Mouse (Mus musculus): ENCODE measurements at regions not wholly inside any gene's neighbourhood (a gene's known extent, or its start where the extent isn't known, plus 50 kb on each side); places are given as distances from the start of the nearest gene placed in this dataset.
A peak's percentile ranks its signal among the peaks of the same experiment; 100 is the strongest.

GRCm38 (mm10) chr16:8936446-8936845, 106.5 kb downstream of the 1810013L24Rik start:
- no peak overlapping the region for H3K4me3 ChIP-seq (ENCODE audit: low read depth, low read length)
- H3K36me3 ChIP-seq (ENCODE audit: insufficient read depth, low read length): no peaks in the 10 kb centered on the region
- no peaks in the 10 kb centered on the region for H3K4me1 ChIP-seq (ENCODE audit: insufficient read depth, low read length)
- no peak overlapping the region for H3K4me2 ChIP-seq (ENCODE audit: low read depth, low read length, poor library complexity, severe bottlenecking)
- DNase-seq (ENCODE audit: low spot score) (no peak), ATAC-seq (ENCODE audit: low FRiP score) (no peak)
- H3K9me3 ChIP-seq (ENCODE audit: low read length): no peaks in the 10 kb centered on the region
- TF ChIP-seq CTCF (IDR thresholded peaks at IDR 0.05): no peak
- no peak overlapping the region for H3K9ac ChIP-seq (replicated peaks; ENCODE audit: low read length, poor library complexity, severe bottlenecking)
- H3K27ac ChIP-seq (ENCODE audit: low read depth, low read length): no peak overlapping the region
- H3K27me3 ChIP-seq (ENCODE audit: insufficient read depth, low read length): no peaks in the 10 kb centered on the region

DNA sequence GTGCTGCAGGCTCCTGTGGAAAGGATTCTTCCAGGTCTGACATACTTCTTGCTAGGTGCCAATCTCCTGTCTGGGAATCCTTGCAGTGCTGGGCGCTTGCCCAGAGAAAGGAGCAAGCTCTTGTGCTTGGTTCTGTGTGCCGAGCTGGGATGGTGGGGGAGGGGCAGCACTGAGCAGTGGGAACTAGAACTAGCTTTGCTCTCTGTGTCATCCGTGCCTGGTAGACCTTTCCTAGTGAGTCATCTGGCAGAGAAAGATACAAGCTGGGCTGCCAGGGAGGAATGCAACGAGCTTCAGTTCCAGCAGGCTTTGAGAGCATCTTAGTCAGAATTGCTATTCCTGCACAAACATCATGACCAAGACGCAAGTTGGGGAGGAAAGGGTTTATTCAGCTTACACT, 108.6 kb downstream of the 1810013L24Rik start:
- Histone ChIP-seq H3K9ac (replicated peaks; ENCODE audit: low read length, poor library complexity, severe bottlenecking) (no peak overlapping the region), H3K4me1 (ENCODE audit: insufficient read depth, low read length) (no peaks in the 10 kb centered on the region), H3K4me3 (ENCODE audit: low read depth, low read length) (no peak overlapping the region), H3K9me3 (ENCODE audit: low read length) (no peaks in the 10 kb centered on the region), H3K27me3 (ENCODE audit: insufficient read depth, low read length) (no peaks in the 10 kb centered on the region), H3K4me2 (ENCODE audit: low read depth, low read length, poor library complexity, severe bottlenecking) (no peak overlapping the region), H3K27ac (ENCODE audit: low read depth, low read length) (no peak overlapping the region), H3K36me3 (ENCODE audit: insufficient read depth, low read length) (no peaks in the 10 kb centered on the region)
- 46% methylated on average over 5 of the region's 5 CpGs for WGBS
- DNase-seq (ENCODE audit: low spot score) (no peak), ATAC-seq (ENCODE audit: low FRiP score) (no peak)
- TF ChIP-seq CTCF (IDR thresholded peaks at IDR 0.05): no peak

DNA sequence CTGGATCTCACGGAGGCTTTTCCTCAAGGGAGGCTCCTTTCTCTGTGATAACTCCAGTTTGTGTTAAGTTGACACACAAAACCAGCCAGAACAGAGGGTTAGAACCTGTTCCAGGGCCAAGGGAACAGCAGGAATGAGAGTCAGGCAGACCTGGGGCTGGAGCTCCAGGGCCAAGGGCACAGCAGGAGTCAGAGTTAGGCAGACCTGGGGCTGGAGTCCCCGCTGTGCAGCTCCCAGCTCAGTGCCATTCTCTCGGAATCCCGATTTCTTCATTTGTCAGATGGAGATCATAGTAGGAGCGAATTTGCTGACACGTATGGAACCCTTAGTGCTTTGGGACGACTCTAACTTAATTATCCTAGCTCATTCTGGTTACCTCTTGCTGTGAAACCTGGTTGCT, 109.2 kb downstream of the 1810013L24Rik start:
- DNase-seq (ENCODE audit: low spot score) (no peak), ATAC-seq (ENCODE audit: low FRiP score) (no peak)
- Histone ChIP-seq H3K4me2 (ENCODE audit: low read depth, low read length, poor library complexity, severe bottlenecking) (no peak overlapping the region), H3K9ac (replicated peaks; ENCODE audit: low read length, poor library complexity, severe bottlenecking) (no peak overlapping the region), H3K9me3 (ENCODE audit: low read length) (no peaks in the 10 kb centered on the region), H3K4me1 (ENCODE audit: insufficient read depth, low read length) (no peaks in the 10 kb centered on the region), H3K4me3 (ENCODE audit: low read depth, low read length) (no peak overlapping the region), H3K27me3 (ENCODE audit: insufficient read depth, low read length) (no peaks in the 10 kb centered on the region), H3K36me3 (ENCODE audit: insufficient read depth, low read length) (no peaks in the 10 kb centered on the region), H3K27ac (ENCODE audit: low read depth, low read length) (no peak overlapping the region)
- 48% methylated on average over 7 of the region's 7 CpGs for WGBS
- no peak for TF ChIP-seq CTCF (IDR thresholded peaks at IDR 0.05)

DNA sequence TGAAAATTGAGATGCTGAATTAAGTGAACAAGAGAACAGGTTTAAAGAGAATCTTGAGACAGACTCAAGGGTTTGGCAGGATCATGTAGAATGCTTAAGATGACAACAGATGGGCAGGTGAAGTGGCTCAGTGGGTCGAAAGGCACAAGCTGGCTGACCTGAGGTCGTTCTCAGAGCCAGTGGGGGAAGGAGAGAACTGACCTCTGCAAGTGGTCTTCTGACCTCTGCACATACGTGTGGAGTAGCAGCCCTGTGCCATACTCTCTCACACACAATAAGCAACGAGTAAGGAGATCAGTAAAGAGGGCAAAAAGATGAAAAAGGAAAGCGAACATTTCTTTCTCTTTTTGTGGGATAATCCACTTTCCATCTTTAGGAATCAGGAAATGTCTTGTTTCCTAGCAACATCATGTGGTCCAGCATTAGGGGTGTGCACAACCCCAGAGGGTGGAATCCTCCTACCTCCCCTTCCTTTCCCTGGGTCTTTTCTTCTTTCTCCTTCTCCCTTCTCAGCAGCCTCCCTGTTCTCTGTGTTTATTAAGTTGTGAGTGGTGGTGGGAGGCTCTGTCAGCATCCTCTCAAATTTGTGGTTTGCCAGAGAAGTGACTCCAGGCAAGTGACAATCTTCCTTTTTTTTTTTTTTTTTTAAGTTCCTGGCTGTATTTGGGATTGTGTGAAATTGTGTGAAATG, 114.7 kb downstream of the 1810013L24Rik start:
- Histone ChIP-seq H3K36me3 (ENCODE audit: insufficient read depth, low read length) (no peaks in the 10 kb centered on the region), H3K27ac (ENCODE audit: low read depth, low read length) (peak overlapping the region; percentile 57), H3K4me2 (ENCODE audit: low read depth, low read length, poor library complexity, severe bottlenecking) (no peak overlapping the region), H3K9me3 (ENCODE audit: low read length) (no peaks in the 10 kb centered on the region), H3K27me3 (ENCODE audit: insufficient read depth, low read length) (no peaks in the 10 kb centered on the region), H3K9ac (replicated peaks; ENCODE audit: low read length, poor library complexity, severe bottlenecking) (no peak overlapping the region), H3K4me3 (ENCODE audit: low read depth, low read length) (no peak overlapping the region), H3K4me1 (ENCODE audit: insufficient read depth, low read length) (peaks cover 3% of the 10 kb centered on the region; the same call in 1 of the 2 replicates)
- 13% methylated on average over 5 of the region's 5 CpGs for WGBS
- DNase-seq (ENCODE audit: low spot score) (no peak), ATAC-seq (ENCODE audit: low FRiP score) (0 out of 2 replicates have a peak, but pooled peaks have one; percentile 58)
- no peak for TF ChIP-seq CTCF (IDR thresholded peaks at IDR 0.05)

GRCm38 (mm10) chr16:8947846-8948245, 117.9 kb downstream of the 1810013L24Rik start:
- no peak for ATAC-seq (ENCODE audit: low FRiP score)
- no peaks in the 10 kb centered on the region for H3K9me3 ChIP-seq (ENCODE audit: low read length)
- H3K4me1 ChIP-seq (ENCODE audit: insufficient read depth, low read length): peaks cover 3% of the 10 kb centered on the region; the same call in 1 of the 2 replicates
- H3K9ac ChIP-seq (replicated peaks; ENCODE audit: low read length, poor library complexity, severe bottlenecking): no peak overlapping the region
- H3K4me2 ChIP-seq (ENCODE audit: low read depth, low read length, poor library complexity, severe bottlenecking): no peak overlapping the region
- H3K36me3 ChIP-seq (ENCODE audit: insufficient read depth, low read length): no peaks in the 10 kb centered on the region
- peak; percentile 30 for DNase-seq (ENCODE audit: low spot score)
- H3K27me3 ChIP-seq (ENCODE audit: insufficient read depth, low read length): no peaks in the 10 kb centered on the region
- TF ChIP-seq CTCF (IDR thresholded peaks at IDR 0.05): no peak
- 60% methylated on average over 5 of the region's 5 CpGs for WGBS
- H3K27ac ChIP-seq (ENCODE audit: low read depth, low read length): no peak overlapping the region
- H3K4me3 ChIP-seq (ENCODE audit: low read depth, low read length): no peak overlapping the region

DNA sequence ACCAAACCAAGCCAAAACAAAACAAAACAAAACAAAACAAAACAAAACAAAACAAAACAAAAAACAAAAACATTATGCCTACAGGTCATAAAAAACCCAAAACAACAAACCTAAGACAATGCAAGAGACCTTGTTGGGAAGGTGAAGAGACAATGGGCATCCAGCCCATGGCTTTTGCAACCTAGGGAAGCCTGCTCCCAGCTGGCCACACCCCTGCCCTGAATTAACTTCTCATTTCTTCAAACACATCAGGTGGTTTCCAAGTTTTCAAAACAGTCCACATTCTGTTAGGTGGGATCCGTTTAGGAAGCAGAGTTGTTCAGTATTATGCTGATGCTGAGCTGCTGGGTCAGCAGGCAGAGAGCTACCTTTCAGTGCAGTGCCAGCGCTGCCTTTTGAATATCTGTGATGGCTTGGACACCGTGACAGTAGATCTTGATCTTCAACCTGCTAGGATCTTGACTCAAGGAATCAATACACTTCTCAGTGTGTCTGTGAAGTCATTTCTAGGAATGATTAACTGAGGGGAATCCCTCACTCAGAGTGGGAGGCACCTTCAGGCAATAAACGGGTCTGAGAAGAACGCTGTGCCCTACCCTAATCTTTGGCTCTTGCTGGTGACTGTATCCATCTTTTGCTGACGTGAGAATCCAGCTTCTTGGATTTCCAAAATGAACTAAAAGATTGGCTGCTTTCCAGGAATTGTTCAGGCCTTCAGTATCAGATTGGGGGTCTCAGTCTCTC, 121.4 kb downstream of the 1810013L24Rik start:
- no peak for ATAC-seq (ENCODE audit: low FRiP score)
- 77% methylated on average over 6 of the region's 6 CpGs for WGBS
- no peaks in the 10 kb centered on the region for H3K36me3 ChIP-seq (ENCODE audit: insufficient read depth, low read length)
- H3K27ac ChIP-seq (ENCODE audit: low read depth, low read length): no peak overlapping the region
- H3K4me2 ChIP-seq (ENCODE audit: low read depth, low read length, poor library complexity, severe bottlenecking): no peak overlapping the region
- no peak for TF ChIP-seq CTCF (IDR thresholded peaks at IDR 0.05)
- H3K9me3 ChIP-seq (ENCODE audit: low read length): no peaks in the 10 kb centered on the region
- DNase-seq (ENCODE audit: low spot score): no peak
- no peaks in the 10 kb centered on the region for H3K4me1 ChIP-seq (ENCODE audit: insufficient read depth, low read length)
- no peak overlapping the region for H3K9ac ChIP-seq (replicated peaks; ENCODE audit: low read length, poor library complexity, severe bottlenecking)
- H3K4me3 ChIP-seq (ENCODE audit: low read depth, low read length): no peak overlapping the region
- H3K27me3 ChIP-seq (ENCODE audit: insufficient read depth, low read length): no peaks in the 10 kb centered on the region

All from midbrain, postnatal 0 days (tissue).